Mouse (Mus musculus) frontal cortex, postnatal 10 days (tissue): ENCODE results near the gene Parl.
A peak's percentile ranks its signal among the peaks of the same experiment; 100 is the strongest.

ENCODE experiments used
- DNase-seq, 2 experiments: peaks; one replicate each; pipeline ENCODE4 v3.0.0; 2022; ENCODE audit warnings: low spot score in 2 of 2, mixed read lengths in 1 of 2

Parl gene

GRCm38 (mm10) chr16:20301770-20302649 lies at the start of gene Parl:
Gene Parl, minus strand, starts transcription at chr16:20302387.
- DNase-seq = peak; percentile 44 to 75

DNA sequence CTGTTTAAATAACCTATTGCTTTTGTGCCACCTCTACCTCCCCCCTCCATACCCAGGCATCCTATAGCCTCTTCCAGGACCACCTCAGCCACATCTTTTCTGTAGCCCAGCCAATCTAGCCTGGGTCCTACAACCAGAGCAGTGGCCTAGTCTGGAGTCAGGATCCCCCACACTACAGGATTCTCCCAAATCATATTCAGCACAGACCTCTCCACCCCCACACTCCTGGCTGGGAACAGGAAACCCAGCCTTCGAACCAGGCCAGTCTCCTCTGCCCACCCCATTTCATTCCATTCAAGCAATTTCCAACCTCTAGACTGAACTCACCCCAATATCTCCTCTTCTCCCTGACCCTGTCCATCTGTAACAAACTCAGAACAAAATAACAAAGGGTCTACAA lies 43.3 kb upstream of the Parl start:
- no peak for DNase-seq

DNA sequence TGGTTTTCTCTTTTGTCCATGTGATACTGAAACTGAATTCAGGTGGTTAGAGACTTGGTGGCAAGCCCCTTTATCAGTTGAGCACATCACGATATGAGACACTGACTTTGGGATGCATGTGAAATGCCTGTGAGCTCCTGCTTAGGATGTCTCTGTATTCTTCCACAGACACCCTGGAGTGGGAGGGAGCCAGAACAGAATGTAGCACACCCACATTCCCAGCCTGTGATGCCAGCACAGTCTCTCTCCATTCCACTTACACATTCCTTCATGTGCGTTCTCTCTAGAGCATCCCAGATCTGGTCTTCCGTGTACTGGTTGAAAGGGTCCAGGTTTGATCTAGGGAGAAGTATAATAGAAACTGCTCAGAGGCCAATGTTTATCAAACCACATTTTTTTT lies 36.4 kb upstream of the Parl start:
- no peak for DNase-seq

GRCm38 (mm10) chr16:20334918-20335317 lies 32.7 kb upstream of the Parl start:
- no peak for DNase-seq

- no peak for DNase-seq
These were observed 26.1 kb upstream of the Parl start for GRCm38 (mm10) chr16:20328306-20328705.

DNA sequence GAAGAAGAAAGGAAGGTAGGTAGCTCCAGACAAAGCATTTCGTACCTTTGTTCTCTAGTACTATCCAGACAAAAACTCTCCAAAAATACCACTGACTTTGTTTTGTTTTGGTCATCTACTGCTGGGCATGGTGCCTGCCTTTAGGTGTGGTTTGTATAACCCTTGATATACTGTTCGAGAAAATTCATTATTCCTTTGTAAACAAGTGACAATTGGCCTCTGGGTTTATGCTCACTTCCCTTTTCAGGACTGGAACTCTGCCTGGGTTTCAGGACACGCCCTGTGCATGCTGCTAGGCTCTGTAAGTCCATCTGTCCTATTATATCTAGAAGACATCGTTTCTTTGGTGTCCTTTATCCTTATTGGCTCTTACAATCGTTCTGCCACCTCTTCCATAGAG lies 23.1 kb upstream of the Parl start, which contains the start of gene Cyp2ab1:
Gene Cyp2ab1 (minus strand): TSS at position 119 of the 400 bp plus-strand sequence.
- no peak for DNase-seq

DNA sequence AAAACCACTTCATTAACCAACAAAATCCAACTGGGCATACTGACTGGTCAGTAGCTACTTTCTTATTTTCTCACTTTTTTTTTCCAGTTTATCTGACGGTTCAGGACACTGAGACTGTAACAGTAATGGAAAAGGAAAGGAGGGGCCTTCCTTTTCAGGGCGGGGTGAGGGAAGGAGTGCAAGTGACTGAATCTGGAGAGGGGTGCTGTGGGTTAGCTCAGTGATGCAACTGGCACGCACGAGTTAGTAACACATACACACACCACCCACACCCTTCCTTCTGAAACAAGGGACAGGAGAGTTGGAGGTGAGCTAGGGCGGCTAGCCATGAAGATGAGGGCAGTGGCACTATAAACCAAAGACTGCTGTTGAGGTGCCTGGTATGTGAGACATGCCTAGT lies 21.7 kb upstream of the Parl start:
- no peak for DNase-seq

DNA sequence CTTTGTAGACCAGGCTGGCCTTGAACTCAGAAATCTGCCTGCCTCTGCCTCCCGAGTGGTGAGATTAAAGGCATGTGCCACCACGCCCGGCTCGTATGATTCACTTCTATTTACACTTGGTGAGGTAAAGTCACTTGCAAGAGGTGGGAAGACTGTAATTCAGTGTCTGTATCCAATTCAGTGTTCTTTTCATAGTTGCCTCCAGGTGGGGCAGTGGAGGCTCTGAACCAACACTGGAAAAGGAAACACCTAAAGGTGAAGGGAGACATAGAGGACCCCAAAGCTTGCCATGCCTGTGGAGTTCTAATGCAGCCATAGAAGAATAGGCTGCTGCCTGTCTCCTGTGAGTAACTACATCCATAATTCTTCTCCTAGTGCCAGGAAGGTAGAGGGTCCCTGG lies 20.1 kb upstream of the Parl start:
- no peak for DNase-seq

DNA sequence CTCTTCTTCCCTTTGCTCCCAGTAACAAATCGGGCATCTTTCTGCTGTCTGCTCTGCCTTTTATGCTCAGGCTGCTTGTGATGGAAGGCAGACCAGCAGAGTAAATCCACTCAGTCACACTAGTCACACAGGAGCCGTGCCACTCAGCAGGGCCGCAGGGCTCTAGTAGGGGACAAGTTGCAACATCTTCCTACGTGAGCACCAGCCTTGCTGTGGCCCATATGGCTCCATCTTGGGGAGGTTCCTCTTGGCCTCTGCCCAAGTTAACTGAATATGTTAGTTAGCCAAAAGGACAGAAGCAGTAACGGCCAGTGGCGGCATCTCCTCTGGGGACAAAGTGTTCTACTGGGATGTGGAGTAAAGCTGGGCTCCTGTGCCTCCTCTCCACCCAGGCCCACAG lies 14.6 kb upstream of the Parl start:
- no peak for DNase-seq

DNA sequence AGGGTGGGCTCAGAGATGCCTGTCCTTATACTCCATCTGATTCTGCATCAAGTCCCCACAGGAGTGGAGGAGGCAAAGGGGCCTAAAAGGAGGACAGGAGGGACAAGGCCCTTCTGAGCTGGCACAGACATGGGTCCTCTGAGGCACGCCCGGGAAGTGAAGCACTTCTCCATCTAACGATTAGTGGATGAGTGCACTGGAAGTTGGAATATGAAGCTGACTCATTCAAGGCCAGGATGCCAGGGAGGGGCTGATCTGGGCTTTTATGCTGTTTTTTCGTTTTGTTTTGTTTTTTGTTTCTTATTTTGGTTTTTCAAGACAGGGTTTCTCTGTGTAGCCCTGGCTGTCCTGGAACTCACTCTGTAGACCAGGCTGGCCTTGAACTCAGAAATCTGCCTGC lies 13.1 kb upstream of the Parl start:
- DNase-seq = no peak

- DNase-seq = no peak
These were observed 10.1 kb upstream of the Parl start for GRCm38 (mm10) chr16:20312272-20312671.

- DNase-seq = no peak
These were observed 2.1 kb downstream of the Parl start for GRCm38 (mm10) chr16:20300076-20300475.

DNA sequence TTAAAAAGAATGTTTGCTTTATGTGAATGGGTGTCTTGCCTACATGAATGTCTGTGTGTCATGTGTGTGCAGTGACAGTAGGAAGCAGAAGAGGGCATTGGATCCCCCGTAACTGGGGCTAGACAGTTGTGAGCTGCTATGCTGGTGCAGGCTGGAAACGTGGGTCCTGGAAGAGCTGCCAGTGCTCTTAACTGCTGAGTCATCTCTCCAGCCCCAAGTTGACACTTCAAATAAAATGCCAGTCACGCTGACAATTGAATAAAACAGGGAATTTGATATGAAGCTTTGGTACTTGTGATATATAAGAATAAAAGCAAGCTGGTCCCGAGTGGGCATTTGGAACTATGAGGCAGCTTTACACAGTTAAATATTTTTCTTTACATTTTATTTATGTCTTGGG lies 21.9 kb downstream of the Parl start:
- no peak for DNase-seq

DNA sequence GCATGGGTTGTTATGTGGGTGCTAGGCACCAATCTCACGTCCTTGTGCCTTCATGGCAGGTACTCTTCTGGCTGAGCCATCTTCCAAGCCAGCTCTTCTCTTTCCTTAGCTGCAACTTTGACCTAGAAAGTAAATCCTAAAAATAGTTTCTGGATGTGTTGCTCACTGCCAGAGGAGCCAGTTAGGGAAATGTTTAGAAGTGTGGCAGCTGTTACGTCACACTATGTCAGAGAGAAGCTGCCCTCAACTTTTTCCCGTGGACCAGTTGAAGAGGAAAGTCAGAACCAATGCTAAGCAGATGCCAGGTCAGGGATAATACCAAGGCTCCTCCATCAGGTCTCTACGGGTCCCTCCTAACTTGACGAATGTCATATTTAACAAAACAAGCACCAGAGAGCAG lies 22.8 kb downstream of the Parl start:
- DNase-seq = no peak

GRCm38 (mm10) chr16:20272994-20273393 lies 29.2 kb downstream of the Parl start:
- no peak for DNase-seq

- no peak for DNase-seq
These were observed 30.8 kb downstream of the Parl start for GRCm38 (mm10) chr16:20271339-20271738.

DNA sequence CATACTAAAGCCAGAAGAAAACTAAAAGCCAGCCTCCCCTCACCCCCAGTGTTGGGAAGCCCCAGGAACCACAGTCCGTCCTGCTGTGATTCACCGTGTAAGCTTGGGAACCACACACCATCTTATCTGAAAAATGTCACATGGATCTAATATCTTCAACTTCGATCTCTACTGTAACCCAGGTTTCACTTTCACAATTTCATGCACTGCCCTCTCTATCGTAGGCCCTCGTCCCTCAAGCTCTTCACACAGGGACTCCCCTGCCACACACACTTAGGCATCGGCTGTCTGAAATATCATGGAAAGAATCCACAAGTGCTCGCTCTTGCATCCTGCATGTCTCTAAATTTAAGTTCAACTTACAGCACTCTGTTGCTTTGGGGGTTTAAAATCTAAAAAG lies 37.1 kb downstream of the Parl start:
- DNase-seq = no peak

- no peak for DNase-seq
These were observed 44.3 kb downstream of the Parl start for GRCm38 (mm10) chr16:20257926-20258325.

- no peak for DNase-seq
These were observed 53.6 kb downstream of the Parl start for GRCm38 (mm10) chr16:20248442-20249174.

- no peak for DNase-seq
These were observed 55.1 kb downstream of the Parl start for GRCm38 (mm10) chr16:20247103-20247502.

GRCm38 (mm10) chr16:20240468-20241414 lies 61.4 kb downstream of the Parl start, which contains the start of gene Map6d1:
Gene Map6d1, minus strand, starts transcription at chr16:20241358.
- DNase-seq = peak; percentile 52 to 61

DNA sequence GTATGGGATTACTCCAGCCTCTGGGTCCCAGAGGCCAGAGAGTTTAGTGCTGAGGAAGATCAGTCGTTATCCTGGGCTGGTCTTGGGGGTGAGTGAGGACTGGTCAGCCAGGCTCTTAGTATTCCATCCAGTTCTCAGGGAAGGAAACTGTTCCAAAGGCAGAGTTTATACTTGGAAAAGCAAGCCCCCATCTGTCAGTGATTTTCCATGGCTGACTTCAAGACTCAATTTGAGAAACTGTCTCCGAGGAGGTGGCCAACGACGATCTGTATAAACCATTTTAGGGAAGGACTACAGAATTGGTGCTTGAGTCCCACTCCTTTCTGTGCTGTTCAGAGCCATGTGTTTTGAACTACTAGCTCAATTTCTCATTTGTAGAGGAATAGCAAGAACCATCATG lies 63.5 kb downstream of the Parl start:
- DNase-seq = no peak
